Mouse (Mus musculus): ENCODE data around the gene Adat3.
A peak's percentile ranks its signal among the peaks of the same experiment; 100 is the strongest.
"Not testable (repeated sequence)": the region's sequence is repeated elsewhere in the genome, so short reads cannot be mapped to it uniquely, and the experiment has no call there.

Adat3 gene

GRCm38 (mm10) chr10:80578131-80578750 lies 24.4 kb upstream of the Adat3 start:
- peak; percentile 89 for DNase-seq (ENCODE audit: low spot score)

- peak; percentile 48 for DNase-seq (ENCODE audit: low spot score)
Observed at GRCm38 (mm10) chr10:80578911-80579310, 23.8 kb upstream of the Adat3 start.

GRCm38 (mm10) chr10:80583047-80583446 lies 19.6 kb upstream of the Adat3 start:
- DNase-seq (ENCODE audit: low spot score), result no peak

- DNase-seq (ENCODE audit: low spot score), result peak; percentile 50
Observed at GRCm38 (mm10) chr10:80584045-80584488, 18.6 kb upstream of the Adat3 start.

GRCm38 (mm10) chr10:80584642-80585552 lies 17.8 kb upstream of the Adat3 start:
- DNase-seq (ENCODE audit: low spot score), result peak; percentile 53

GRCm38 (mm10) chr10:80585581-80585980 lies 17.1 kb upstream of the Adat3 start:
- DNase-seq (ENCODE audit: low spot score), result no peak

GRCm38 (mm10) chr10:80586407-80587304 lies 16.0 kb upstream of the Adat3 start:
- no peak for DNase-seq (ENCODE audit: low spot score)

- DNase-seq (ENCODE audit: low spot score), result no peak
Observed at GRCm38 (mm10) chr10:80587305-80587657, 15.4 kb upstream of the Adat3 start.

GRCm38 (mm10) chr10:80589127-80589878 lies 13.4 kb upstream of the Adat3 start:
- no peak for DNase-seq (ENCODE audit: low spot score)

GRCm38 (mm10) chr10:80589879-80590854 lies 12.5 kb upstream of the Adat3 start, which contains the start of gene Abhd17a:
TSS of gene Abhd17a (minus strand) at chr10:80590341.
- DNase-seq (ENCODE audit: low spot score), result peak; percentile 100

GRCm38 (mm10) chr10:80596318-80596717 lies 6.4 kb upstream of the Adat3 start:
- DNase-seq (ENCODE audit: low spot score), result no peak

- no peak for DNase-seq (ENCODE audit: low spot score)
Observed at GRCm38 (mm10) chr10:80603364-80603763, 684 bp downstream of the Adat3 start.

- DNase-seq (ENCODE audit: low spot score), result no peak
Observed at GRCm38 (mm10) chr10:80604001-80604509, 1.4 kb downstream of the Adat3 start.

GRCm38 (mm10) chr10:80604988-80605387 lies 2.3 kb downstream of the Adat3 start:
- no peak for DNase-seq (ENCODE audit: low spot score)

- not testable (repeated sequence) for DNase-seq (ENCODE audit: low spot score)
Observed at GRCm38 (mm10) chr10:80605721-80606120, 3.0 kb downstream of the Adat3 start, which contains the start of gene Gm49322. TSS of gene Gm49322 (plus strand) at chr10:80606021.

- no peak for DNase-seq (ENCODE audit: low spot score)
Observed at GRCm38 (mm10) chr10:80606306-80606705, 3.6 kb downstream of the Adat3 start.

- no peak for DNase-seq (ENCODE audit: low spot score)
Observed at GRCm38 (mm10) chr10:80606737-80607350, 4.2 kb downstream of the Adat3 start.

- no peak for DNase-seq (ENCODE audit: low spot score)
Observed at GRCm38 (mm10) chr10:80608435-80608834, 5.8 kb downstream of the Adat3 start.

- DNase-seq (ENCODE audit: low spot score), result no peak
Observed at GRCm38 (mm10) chr10:80609269-80609924, 6.7 kb downstream of the Adat3 start.

Data from yolk sac, embryonic 10.5 days (tissue).